Mouse (Mus musculus) layer of hippocampus, adult 2 months (tissue): ENCODE measurements around the gene Stard5. TPM values are rescaled to one million over a fixed set of nuclear protein-coding genes. Genes with fewer than 3 reads are reported as not detected.

ENCODE experiments used
- DNase-seq, 2 experiments: peaks; one replicate each; pipeline ENCODE4 v3.0.0; 2022; ENCODE audit warnings: low spot score in 2 of 2
- H3K27ac ChIP-seq: fragments of 200-600 bp; 2 replicates; pipeline ENCODE4 v1.8.1; 2022
- H3K4me3 ChIP-seq: fragments of 200-600 bp; 2 replicates; pipeline ENCODE4 v1.8.1; 2022; ENCODE audit warnings: mild to moderate bottlenecking
- CTCF ChIP-seq: fragments of 200-600 bp; conservative IDR thresholded peaks from 2 replicates; pipeline ENCODE4 v1.8.1; 2022; ENCODE audit warnings: antibody characterized with exemption, mild to moderate bottlenecking, moderate library complexity
- total RNA-seq, 2 experiments: library from RNA; stranded (reverse); gene quantifications; 2 replicates each; pipeline ENCODE4 v1.2.3; 2021

The Stard5 gene
- total RNA-seq, 2 experiments from 2014 or later, result 18.3 to 18.5 TPM

DNA sequence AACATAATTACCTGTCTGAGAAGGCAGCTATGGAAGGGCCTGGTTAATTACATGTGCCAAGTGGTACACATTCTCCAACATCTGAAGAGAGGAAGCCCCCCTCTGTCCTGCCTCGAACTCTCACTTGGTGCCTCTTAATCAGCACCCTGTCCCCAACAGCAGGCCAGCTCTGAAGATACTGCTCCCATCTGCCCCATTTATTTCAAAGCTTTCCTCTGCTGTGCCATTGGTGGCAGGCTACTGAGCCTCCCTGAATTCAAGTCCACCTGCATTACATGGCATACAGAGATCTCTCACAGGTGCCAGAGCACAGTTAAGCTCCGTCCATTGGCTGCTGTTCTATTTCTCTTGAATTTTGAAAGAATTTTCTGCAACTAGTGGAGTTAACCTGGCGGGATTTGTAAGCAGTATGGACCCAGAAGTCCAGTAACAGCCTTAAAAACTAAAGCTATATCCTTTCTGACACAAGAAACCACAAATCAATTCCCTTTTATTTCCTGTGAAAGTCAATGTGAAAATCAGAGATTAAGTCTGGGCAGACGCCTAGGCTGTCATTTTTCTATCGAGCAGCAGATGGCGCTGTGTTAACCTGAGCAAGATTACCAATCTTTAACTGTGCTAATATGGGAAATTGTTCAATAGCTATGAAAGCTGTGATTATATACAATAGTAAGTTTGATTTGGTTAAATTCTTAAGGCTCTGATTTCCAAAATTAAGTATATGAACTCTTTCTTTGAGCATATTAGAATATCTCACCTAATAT lies 63.9 kb downstream of the Stard5 start:
- Histone ChIP-seq H3K4me3 (no peak overlapping the region), H3K27ac (no peak overlapping the region)
- peak; percentile 91 for TF ChIP-seq CTCF
- peak; percentile 19 to 44 for DNase-seq

- no peak overlapping the region for H3K27ac ChIP-seq
- no peak for DNase-seq
- no peak for TF ChIP-seq CTCF
- no peak overlapping the region for H3K4me3 ChIP-seq
These were observed 67.4 kb downstream of the Stard5 start for GRCm38 (mm10) chr7:83699066-83699745.

Other genes starting within 250 kb of the Stard5 start
- under 1 TPM; 0.22 to 0.26 TPM for gene Tmc3, start 47.0 kb upstream of the Stard5 start, total RNA-seq
- 10 to 100 TPM; 67.3 to 70.3 TPM for gene Il16, start 113.8 kb downstream of the Stard5 start, total RNA-seq
- gene Cfap161, start 162.9 kb downstream of the Stard5 start, total RNA-seq, result 1 to 10 TPM; 1.3 to 2.5 TPM